ENCODE assay signal across 18 mouse cellular contexts in genomic region chr8:105406416-105406815, GRCm38 (mm10). TPM values are rescaled to one million over a fixed set of nuclear protein-coding genes. Genes with fewer than 3 reads are reported as not detected.
DNase-seq lines count a peak whose midpoint lies in the region; ATAC-seq and TF ChIP-seq lines count a peak whose summit lies in the region.
"Had no signal": no experiment of that assay in that cellular context is flagged by ENCODE, and none has a peak within 500 bp of the region (broad histone marks: within the 10 kb centered on the region; RNA-seq: fewer than 3 reads in every experiment).

No protein-coding gene starts in this region.

- no peaks in the 10 kb centered on the region for H3K27me3 ChIP-seq in heart, embryonic 10.5 days (ENCODE audit: insufficient read depth, poor library complexity, severe bottlenecking)
- H3K27me3 ChIP-seq in lung, postnatal 0 days (replicated peaks; ENCODE audit: insufficient read depth, low read length): no peaks in the 10 kb centered on the region
- no peaks in the 10 kb centered on the region for H3K27me3 ChIP-seq in liver, embryonic 11.5 days (replicated peaks; ENCODE audit: control insufficient read depth, insufficient read depth, low read length)
- H3K27me3 ChIP-seq: midbrain, embryonic 13.5 days; neural tube, embryonic 13.5 days had no signal

- TF ChIP-seq EP300 in lung, postnatal 0 days (IDR thresholded peaks at IDR 0.05): peak; percentile 20; the same call in 1 of the 2 replicates

- no peaks in the 10 kb centered on the region for H3K4me1 ChIP-seq in heart, embryonic 10.5 days
- peaks cover 5% of the 10 kb centered on the region; the same call in 1 of the 2 replicates for H3K4me1 ChIP-seq in lung, postnatal 0 days (ENCODE audit: insufficient read depth, low read depth, low read length)
- no peaks in the 10 kb centered on the region for H3K4me1 ChIP-seq in liver, embryonic 11.5 days (replicated peaks; ENCODE audit: control insufficient read depth, insufficient read depth, low read length)
- H3K4me1 ChIP-seq: embryonic facial prominence, embryonic 15.5 days; liver, embryonic 12.5 days; neural tube, embryonic 13.5 days had no signal

- H3K4me3 ChIP-seq in heart, embryonic 10.5 days: no peak overlapping the region
- no peak overlapping the region for H3K4me3 ChIP-seq in lung, postnatal 0 days (ENCODE audit: low read depth, low read length)
- no peak overlapping the region for H3K4me3 ChIP-seq in liver, embryonic 11.5 days (ENCODE audit: low read depth, low read length)
- H3K4me3 ChIP-seq: embryonic facial prominence, embryonic 15.5 days; left cerebral cortex, adult 2 months; liver, embryonic 12.5 days; midbrain, embryonic 13.5 days; neural tube, embryonic 13.5 days had no signal

- H3K4me2 ChIP-seq in lung, postnatal 0 days (replicated peaks; ENCODE audit: low read depth, low read length): no peak overlapping the region
- H3K4me2 ChIP-seq in liver, embryonic 11.5 days: no peak overlapping the region
- H3K4me2 ChIP-seq: embryonic facial prominence, embryonic 15.5 days; liver, embryonic 12.5 days; midbrain, embryonic 13.5 days; neural tube, embryonic 13.5 days had no signal

- H3K27ac ChIP-seq in heart, embryonic 10.5 days: no peak overlapping the region
- peak overlapping the region; percentile 20; the same call in 1 of the 2 replicates for H3K27ac ChIP-seq in lung, postnatal 0 days (ENCODE audit: low read length)
- no peak overlapping the region for H3K27ac ChIP-seq in liver, embryonic 11.5 days (ENCODE audit: low read depth, low read length)
- H3K27ac ChIP-seq: embryonic facial prominence, embryonic 15.5 days; left cerebral cortex, adult 2 months; liver, embryonic 12.5 days; midbrain, embryonic 13.5 days; neural tube, embryonic 13.5 days had no signal

- no peak for TF ChIP-seq CTCF in lung, postnatal 0 days (IDR thresholded peaks at IDR 0.05)

- no peaks in the 10 kb centered on the region for H3K36me3 ChIP-seq in heart, embryonic 10.5 days
- no peaks in the 10 kb centered on the region for H3K36me3 ChIP-seq in lung, postnatal 0 days (ENCODE audit: insufficient read depth, low read length)
- no peaks in the 10 kb centered on the region for H3K36me3 ChIP-seq in liver, embryonic 11.5 days (ENCODE audit: control insufficient read depth, insufficient read depth, low read length)
- H3K36me3 ChIP-seq: embryonic facial prominence, embryonic 15.5 days; liver, embryonic 12.5 days; midbrain, embryonic 13.5 days; neural tube, embryonic 13.5 days had no signal

- peak; percentile 70 for ATAC-seq in lung, postnatal 0 days
- ATAC-seq in megakaryocyte progenitor cell, adult 5-6 weeks (replicated peaks; ENCODE audit: poor library complexity): no peak
- ATAC-seq in liver, embryonic 11.5 days (replicated peaks; ENCODE audit: low FRiP score): no peak
- ATAC-seq: intestine, embryonic 16.5 days; liver, embryonic 12.5 days; midbrain, embryonic 13.5 days had no signal

- DNase-seq in heart, embryonic 10.5 days (ENCODE audit: low spot score): peak; percentile 47
- DNase-seq in heart, adult 18-20 months: no peak
- DNase-seq in right cerebral cortex, postnatal 10 days (ENCODE audit: low spot score in 2 of 2): peak; percentile 51 to 53
- no peak for DNase-seq in right cerebral cortex, adult 18-20 months
- DNase-seq in lung, postnatal 0 days (ENCODE audit: low spot score): peak; percentile 76
- DNase-seq in cerebellum, postnatal 14 days: no peak
- no peak for DNase-seq in liver, embryonic 11.5 days (ENCODE audit: low spot score)
- DNase-seq: cerebellum, postnatal 25 days had no signal

- no peak overlapping the region for H3K9ac ChIP-seq in lung, postnatal 0 days (replicated peaks; ENCODE audit: low read depth)
- H3K9ac ChIP-seq in liver, embryonic 11.5 days (ENCODE audit: low read depth, low read length): no peak overlapping the region
- H3K9ac ChIP-seq: embryonic facial prominence, embryonic 15.5 days; liver, embryonic 12.5 days; midbrain, embryonic 13.5 days; neural tube, embryonic 13.5 days had no signal

- WGBS in heart, embryonic 10.5 days: 72% methylated on average over 10 of the region's 10 CpGs
- 24% methylated on average over 10 of the region's 10 CpGs for WGBS in lung, postnatal 0 days
- WGBS in liver, embryonic 11.5 days: 75% methylated on average over 10 of the region's 10 CpGs

- H3K9me3 ChIP-seq in heart, embryonic 10.5 days: no peaks in the 10 kb centered on the region
- no peaks in the 10 kb centered on the region for H3K9me3 ChIP-seq in lung, postnatal 0 days (ENCODE audit: low read length)
- H3K9me3 ChIP-seq in liver, embryonic 11.5 days (ENCODE audit: control insufficient read depth, low read length): no peaks in the 10 kb centered on the region
- H3K9me3 ChIP-seq: embryonic facial prominence, embryonic 15.5 days; liver, embryonic 12.5 days; midbrain, embryonic 13.5 days; neural tube, embryonic 13.5 days had no signal

RNA-seq across cellular contexts. Expression of gene Kctd19, which starts 6.9 kb away (rescaled TPM):
- not detected in 2 replicates for polyA plus RNA-seq in heart, embryonic 10.5 days (2016; fragmentation: Nextera tagmentation; extraction: Ambion mirVana)
- not detected for total RNA-seq in heart, adult 18-20 months (2021)
- polyA plus RNA-seq in lung, postnatal 0 days (2015; fragmentation: Nextera tagmentation; extraction: Ambion mirVana): 0.14 and 0.38 TPM in 2 replicates
- not detected in 2 replicates for total RNA-seq in megakaryocyte progenitor cell, adult 5-6 weeks (2015)
- total RNA-seq in megakaryocyte progenitor cell, adult 5-6 weeks (2017): 0.12 TPM in 1 of 2 replicates, not detected in the other
- polyA plus RNA-seq in liver, embryonic 11.5 days (2014; fragmentation: Nextera tagmentation; extraction: Ambion mirVana): not detected in 2 replicates
- total RNA-seq: hematopoietic stem cell, adult 5-6 weeks; left cerebral cortex, adult 2 months; MEL had no signal
- polyA plus RNA-seq: embryonic facial prominence, embryonic 15.5 days; intestine, embryonic 16.5 days; liver, embryonic 12.5 days; midbrain, embryonic 13.5 days; neural tube, embryonic 13.5 days had no signal

RNA-seq across cellular contexts. Expression of gene Lrrc36, which starts 7.0 kb away (rescaled TPM):
- 0.09 TPM in 1 of 2 replicates, not detected in the other for polyA plus RNA-seq in heart, embryonic 10.5 days (2016; fragmentation: Nextera tagmentation; extraction: Ambion mirVana)
- total RNA-seq in heart, adult 18-20 months (2021): under 1 TPM; 0.27 to 0.64 TPM
- 3.7 and 3.9 TPM in 2 replicates for polyA plus RNA-seq in lung, postnatal 0 days (2015; fragmentation: Nextera tagmentation; extraction: Ambion mirVana)
- total RNA-seq in megakaryocyte progenitor cell, adult 5-6 weeks (2015): 0.30 TPM in 1 of 2 replicates, not detected in the other
- 0.91 and 1.2 TPM in 2 replicates for total RNA-seq in megakaryocyte progenitor cell, adult 5-6 weeks (2017)
- 0.19 TPM in 1 of 2 replicates, not detected in the other for polyA plus RNA-seq in liver, embryonic 11.5 days (2014; fragmentation: Nextera tagmentation; extraction: Ambion mirVana)
- total RNA-seq: MEL had no signal
- polyA plus RNA-seq: C2C12 had no signal

RNA-seq across cellular contexts. Expression of gene Plekhg4, which starts 33.3 kb away (rescaled TPM):
- 0.12 and 0.44 TPM in 2 replicates for polyA plus RNA-seq in heart, embryonic 10.5 days (2016; fragmentation: Nextera tagmentation; extraction: Ambion mirVana)
- total RNA-seq in heart, adult 18-20 months (2021): not detected
- 0.20 and 0.26 TPM in 2 replicates for polyA plus RNA-seq in lung, postnatal 0 days (2015; fragmentation: Nextera tagmentation; extraction: Ambion mirVana)
- total RNA-seq in megakaryocyte progenitor cell, adult 5-6 weeks (2015): not detected in 2 replicates
- not detected in 2 replicates for total RNA-seq in megakaryocyte progenitor cell, adult 5-6 weeks (2017)
- polyA plus RNA-seq in liver, embryonic 11.5 days (2014; fragmentation: Nextera tagmentation; extraction: Ambion mirVana): 0.30 TPM in 1 of 2 replicates, not detected in the other
- total RNA-seq: hematopoietic stem cell, adult 5-6 weeks; MEL had no signal
- polyA plus RNA-seq: liver, embryonic 12.5 days had no signal

RNA-seq across cellular contexts. Expression of gene Slc9a5, which starts 57.8 kb away (rescaled TPM):
- 1.8 and 2.4 TPM in 2 replicates for polyA plus RNA-seq in heart, embryonic 10.5 days (2016; fragmentation: Nextera tagmentation; extraction: Ambion mirVana)
- total RNA-seq in heart, adult 18-20 months (2021): under 1 TPM; 0.37 to 0.39 TPM
- polyA plus RNA-seq in lung, postnatal 0 days (2015; fragmentation: Nextera tagmentation; extraction: Ambion mirVana): 1.7 and 1.9 TPM in 2 replicates
- total RNA-seq in megakaryocyte progenitor cell, adult 5-6 weeks (2015): 0.54 and 0.79 TPM in 2 replicates
- under 0.01 and 0.61 TPM in 2 replicates for total RNA-seq in megakaryocyte progenitor cell, adult 5-6 weeks (2017)
- 1.5 and 1.6 TPM in 2 replicates for polyA plus RNA-seq in liver, embryonic 11.5 days (2014; fragmentation: Nextera tagmentation; extraction: Ambion mirVana)

RNA-seq across cellular contexts. Expression of gene Fhod1, which starts 58.7 kb away (rescaled TPM):
- polyA plus RNA-seq in heart, embryonic 10.5 days (2016; fragmentation: Nextera tagmentation; extraction: Ambion mirVana): 2.1 and 3.0 TPM in 2 replicates
- 1 to 10 TPM; 4.5 to 5.2 TPM for total RNA-seq in heart, adult 18-20 months (2021)
- polyA plus RNA-seq in lung, postnatal 0 days (2015; fragmentation: Nextera tagmentation; extraction: Ambion mirVana): 8.7 and 10.5 TPM in 2 replicates
- 5.0 and 6.2 TPM in 2 replicates for total RNA-seq in megakaryocyte progenitor cell, adult 5-6 weeks (2015)
- total RNA-seq in megakaryocyte progenitor cell, adult 5-6 weeks (2017): 2.3 and 2.9 TPM in 2 replicates
- polyA plus RNA-seq in liver, embryonic 11.5 days (2014; fragmentation: Nextera tagmentation; extraction: Ambion mirVana): 2.3 and 3.1 TPM in 2 replicates

Comparison
In these comparisons a context has a peak if more than half of its experiments do, and no peak if none do; other contexts are left out.
1. DNase-seq: peak in heart, embryonic 10.5 days (single experiment), right cerebral cortex, postnatal 10 days (2 of 2) and lung, postnatal 0 days (single experiment); none in heart, adult 18-20 months (0 of 2), right cerebral cortex, adult 18-20 months (single experiment), cerebellum, postnatal 14 days (0 of 2) and liver, embryonic 11.5 days (single experiment).